Mouse (Mus musculus): ENCODE data around the gene Fn1.

Gene Fn1

DNA sequence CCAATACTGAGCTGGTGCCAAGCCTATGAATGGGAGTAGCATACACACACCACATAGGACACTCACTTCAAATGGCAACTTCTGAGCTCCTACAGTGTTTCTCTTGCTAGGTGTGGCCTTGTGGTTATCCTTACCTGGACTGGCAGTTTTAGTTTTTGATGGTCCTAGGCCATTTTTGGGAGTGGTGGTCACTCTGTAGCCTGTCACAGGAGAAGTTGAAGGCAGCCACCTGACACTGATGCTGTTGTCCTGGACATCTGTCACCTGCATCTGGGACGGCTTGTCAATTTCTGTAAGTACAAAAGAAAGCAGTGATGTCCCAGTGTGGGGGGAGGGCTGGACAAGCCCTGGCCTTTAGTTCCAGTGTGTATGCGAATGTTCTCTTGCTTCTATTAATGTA is 47.2 kb downstream of the Fn1 start:
- no peak for DNase-seq (ENCODE audit: inconsistent ontology term)

DNA sequence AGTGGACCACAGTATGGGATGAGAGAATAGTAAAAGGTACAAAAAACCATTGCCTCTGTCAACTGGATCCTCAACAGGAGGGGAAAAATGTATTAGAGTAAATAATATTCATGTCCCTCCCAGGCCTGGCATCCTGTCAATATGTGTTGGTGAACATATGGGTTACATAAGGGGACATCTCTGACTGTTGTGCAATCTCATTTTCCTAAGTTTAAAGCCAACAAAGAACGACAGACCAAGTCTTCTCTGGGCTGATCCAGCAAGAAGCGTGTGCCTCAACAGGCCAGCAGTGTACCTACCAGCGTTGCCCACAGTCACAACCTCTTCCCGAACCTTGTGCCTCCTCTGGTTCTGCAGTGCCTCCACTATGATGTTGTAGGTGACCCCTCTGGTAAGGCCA is 57.6 kb downstream of the Fn1 start:
- DNase-seq (ENCODE audit: inconsistent ontology term) = no peak

- no peak for DNase-seq (ENCODE audit: inconsistent ontology term)
Observed at GRCm38 (mm10) chr1:71594268-71594667, 58.7 kb downstream of the Fn1 start.

GRCm38 (mm10) chr1:71593184-71593583 is 59.8 kb downstream of the Fn1 start:
- DNase-seq (ENCODE audit: inconsistent ontology term) = no peak

- DNase-seq (ENCODE audit: inconsistent ontology term) = no peak
Observed at GRCm38 (mm10) chr1:71590038-71590437, 63.0 kb downstream of the Fn1 start.

DNA sequence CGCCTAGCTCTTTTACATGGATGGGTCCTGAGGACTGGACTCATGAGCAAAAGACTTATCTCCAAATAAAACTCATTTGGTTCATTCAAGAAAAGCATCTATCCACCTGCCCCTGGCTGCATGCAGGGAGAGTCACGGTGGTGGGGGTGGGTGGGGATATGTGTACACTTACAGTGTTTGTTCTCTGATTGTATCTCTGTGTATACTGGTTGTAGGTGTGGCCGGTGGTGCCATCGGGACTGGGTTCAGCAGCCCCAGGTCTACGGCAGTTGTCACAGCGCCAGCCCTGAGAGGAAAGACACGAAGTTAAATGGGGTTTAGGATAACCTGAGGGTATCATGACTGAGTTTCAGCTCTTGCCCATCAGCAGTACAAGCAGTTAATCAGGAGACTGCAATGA is 66.3 kb downstream of the Fn1 start:
- DNase-seq (ENCODE audit: inconsistent ontology term) = no peak

DNA sequence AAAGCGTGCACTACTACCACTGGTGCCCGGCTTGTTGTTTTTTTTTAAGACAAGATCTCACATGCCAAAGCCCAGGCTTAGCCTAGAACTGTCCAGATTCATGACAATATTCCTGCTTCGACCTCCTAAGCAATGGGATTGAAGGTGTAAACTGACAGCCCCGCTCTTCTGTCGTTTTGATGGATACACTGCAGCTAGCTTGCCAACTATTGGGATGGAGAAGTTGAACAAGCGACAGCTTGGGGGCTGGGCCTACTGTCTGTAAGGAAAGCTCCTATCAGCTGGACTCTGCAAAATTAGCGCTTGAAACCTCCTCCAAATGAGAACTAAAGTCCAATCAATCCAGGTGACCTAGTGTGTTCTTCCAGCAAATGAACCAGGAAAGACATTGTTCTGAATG is 69.1 kb downstream of the Fn1 start:
- DNase-seq (ENCODE audit: inconsistent ontology term) = no peak

DNA sequence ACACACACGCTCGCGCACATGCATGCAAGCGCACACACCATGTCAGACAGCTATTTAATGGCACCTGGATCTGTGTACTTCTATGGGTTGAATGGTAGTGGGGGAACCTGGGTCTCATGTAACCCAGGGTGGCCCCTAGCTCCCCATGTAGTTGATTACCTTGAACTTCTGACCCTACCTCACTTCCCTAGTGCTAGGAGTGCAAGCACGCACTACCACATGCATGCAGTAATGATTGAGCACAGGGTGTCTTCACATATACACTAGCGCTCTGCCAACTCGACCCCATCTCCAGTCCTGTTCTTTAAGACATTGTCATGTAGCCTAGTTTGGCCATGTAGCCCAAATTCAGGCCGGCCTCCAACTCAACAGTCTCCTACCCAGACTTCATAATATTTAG is 69.7 kb downstream of the Fn1 start:
- no peak for DNase-seq (ENCODE audit: inconsistent ontology term)

DNA sequence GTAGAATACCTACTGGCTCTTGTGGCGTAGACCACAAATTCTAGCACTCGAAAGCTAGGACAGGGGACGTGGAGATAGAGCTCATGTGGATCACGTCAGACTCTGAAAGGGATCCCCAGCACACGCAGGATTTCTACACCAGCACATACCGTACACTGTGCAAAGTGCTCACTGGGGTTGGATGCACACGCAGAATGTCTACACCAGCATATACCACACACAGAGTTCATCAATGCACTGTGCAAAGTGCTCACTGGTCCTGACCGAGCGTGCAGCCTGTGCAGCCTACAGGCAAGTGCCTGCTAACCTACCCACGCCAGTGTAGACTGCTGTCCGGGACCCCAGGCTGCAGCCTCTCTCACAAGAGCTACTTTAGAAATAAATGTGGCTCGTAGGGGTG is 72.6 kb downstream of the Fn1 start:
- DNase-seq (ENCODE audit: inconsistent ontology term) = no peak

DNA sequence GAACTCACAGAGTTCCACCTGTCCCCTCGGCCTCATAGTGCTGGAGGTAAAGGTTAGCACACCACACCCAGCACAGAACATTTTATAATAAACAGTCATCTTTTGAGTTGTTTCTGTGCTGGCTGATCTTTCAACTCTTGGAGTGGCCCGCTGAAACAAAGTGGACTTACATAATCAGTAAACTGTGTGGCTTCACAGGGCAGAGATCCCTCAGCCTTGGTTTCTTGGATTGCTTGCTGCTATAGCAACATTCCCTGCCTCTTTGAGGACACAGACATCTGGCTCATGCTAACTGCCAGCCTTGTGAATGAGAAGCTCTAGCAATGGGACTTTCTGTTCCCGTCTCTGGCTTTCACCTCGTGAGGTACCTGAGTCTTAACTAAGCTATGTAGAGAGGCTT is 73.5 kb downstream of the Fn1 start:
- DNase-seq (ENCODE audit: inconsistent ontology term) = peak; percentile 16

- no peak for DNase-seq (ENCODE audit: inconsistent ontology term)
Observed at GRCm38 (mm10) chr1:71576837-71577236, 76.2 kb downstream of the Fn1 start.

GRCm38 (mm10) chr1:71575987-71576386 is 77.0 kb downstream of the Fn1 start:
- DNase-seq (ENCODE audit: inconsistent ontology term) = no peak

- DNase-seq (ENCODE audit: inconsistent ontology term) = no peak
Observed at GRCm38 (mm10) chr1:71570116-71570515, 82.9 kb downstream of the Fn1 start.

DNA sequence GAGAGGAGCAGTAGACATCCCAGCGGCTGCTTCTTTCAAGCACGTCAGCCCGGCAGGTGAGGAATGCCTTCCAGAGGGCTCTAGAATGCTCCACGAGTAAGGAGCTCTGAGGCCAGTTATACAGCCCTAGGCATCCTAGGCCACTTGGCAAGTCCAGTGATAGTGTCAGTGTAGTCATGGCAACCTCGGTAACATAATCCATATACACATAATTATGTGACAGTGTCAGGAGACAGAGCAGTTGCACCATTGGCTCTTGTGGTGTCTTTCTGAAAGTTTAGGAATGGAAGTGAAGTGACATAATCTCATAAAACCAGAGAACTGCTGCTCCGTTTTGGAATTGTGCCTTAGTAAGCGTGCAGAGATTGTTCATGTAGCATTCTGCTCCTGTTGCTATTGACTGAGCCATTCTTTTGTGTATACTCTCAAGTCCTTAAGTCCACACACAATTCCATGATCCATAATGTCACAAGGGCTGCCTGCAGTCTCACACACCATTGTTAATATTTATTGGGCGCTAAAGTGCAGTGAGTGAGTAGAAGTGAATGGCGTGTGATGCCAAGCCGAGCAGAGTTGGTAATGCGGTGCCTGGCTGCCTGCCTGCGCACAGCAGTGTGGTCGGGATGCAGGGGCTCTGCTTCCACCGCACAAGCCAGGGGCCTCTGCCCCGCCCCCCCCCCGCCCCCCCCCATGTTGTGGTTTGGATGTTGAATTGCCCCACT is 85.0 kb downstream of the Fn1 start:
- no peak for DNase-seq (ENCODE audit: inconsistent ontology term)

DNA sequence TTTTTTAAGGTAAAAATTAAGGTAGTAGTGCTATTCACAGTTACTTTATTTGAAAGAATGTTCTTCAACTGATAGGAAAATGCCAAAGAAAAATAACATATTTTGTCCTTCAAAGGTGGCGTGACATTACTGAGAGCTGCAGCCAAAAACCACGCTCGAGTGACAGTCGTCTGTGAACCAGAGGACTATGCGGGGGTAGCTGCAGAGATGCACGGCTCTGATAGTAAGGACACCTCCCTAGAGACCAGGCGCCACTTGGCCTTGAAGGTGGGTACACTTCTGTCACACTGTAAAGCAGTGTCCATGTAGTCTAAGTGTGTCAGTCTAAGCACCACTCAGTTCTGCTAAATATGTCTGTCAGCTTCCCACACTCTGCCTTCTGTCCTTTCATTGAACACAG is 88.7 kb downstream of the Fn1 start:
- DNase-seq (ENCODE audit: inconsistent ontology term) = no peak

GRCm38 (mm10) chr1:71560626-71561025 is 92.4 kb downstream of the Fn1 start:
- no peak for DNase-seq (ENCODE audit: inconsistent ontology term)

DNA sequence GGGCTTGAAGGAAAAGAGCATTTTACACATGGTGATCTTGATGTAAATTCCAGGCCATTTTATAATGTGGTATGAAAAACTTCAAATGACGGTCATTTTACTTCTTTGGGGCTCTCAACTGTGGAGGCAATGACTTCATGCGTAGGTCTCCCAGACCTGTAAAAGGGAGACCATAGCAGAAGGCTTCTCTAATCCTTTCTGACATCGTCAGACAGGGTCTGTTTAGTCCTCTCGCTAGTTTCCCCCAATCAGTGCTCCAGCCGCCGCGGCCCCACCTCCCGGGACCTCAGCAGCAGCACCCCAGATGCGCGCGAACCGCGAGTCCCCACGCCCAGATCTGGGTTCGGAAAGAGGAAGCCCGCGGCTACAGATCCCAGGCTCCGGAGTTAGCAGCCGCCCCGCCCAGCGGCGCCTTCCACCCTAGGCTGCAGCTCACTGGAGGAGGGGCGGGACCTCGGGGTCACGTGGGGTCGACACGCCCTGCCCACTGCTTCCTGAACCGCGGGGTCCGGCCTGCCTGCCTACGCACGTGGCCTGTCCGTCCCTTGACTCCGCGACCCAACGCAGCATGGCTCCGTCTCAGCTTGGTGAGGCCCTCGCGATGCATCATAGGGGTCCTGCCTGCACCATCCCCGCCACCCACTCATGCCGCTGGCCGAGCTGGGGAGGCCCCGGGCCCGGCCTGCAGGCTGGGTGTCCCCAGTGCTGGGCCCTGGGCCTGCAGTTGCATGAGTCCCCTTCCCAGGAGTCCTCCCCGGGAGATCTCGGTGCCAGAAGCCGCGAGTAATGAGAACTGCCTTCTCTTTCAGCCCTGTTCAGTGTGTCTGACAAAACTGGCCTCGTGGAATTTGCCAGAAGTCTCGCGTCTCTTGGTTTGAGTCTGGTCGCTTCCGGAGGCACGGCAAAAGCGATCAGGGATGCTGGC is 96.0 kb downstream of the Fn1 start, which contains the start of gene Atic:
TSS of gene Atic (plus strand) at position 463 of the 925 bp plus-strand sequence.
- peak; percentile 98 for DNase-seq (ENCODE audit: inconsistent ontology term)

- no peak for DNase-seq (ENCODE audit: inconsistent ontology term)
Observed at GRCm38 (mm10) chr1:71550626-71551195, 102.3 kb downstream of the Fn1 start.

- DNase-seq (ENCODE audit: inconsistent ontology term) = peak; percentile 69
Observed at GRCm38 (mm10) chr1:71540437-71540836, 112.6 kb downstream of the Fn1 start.

DNA sequence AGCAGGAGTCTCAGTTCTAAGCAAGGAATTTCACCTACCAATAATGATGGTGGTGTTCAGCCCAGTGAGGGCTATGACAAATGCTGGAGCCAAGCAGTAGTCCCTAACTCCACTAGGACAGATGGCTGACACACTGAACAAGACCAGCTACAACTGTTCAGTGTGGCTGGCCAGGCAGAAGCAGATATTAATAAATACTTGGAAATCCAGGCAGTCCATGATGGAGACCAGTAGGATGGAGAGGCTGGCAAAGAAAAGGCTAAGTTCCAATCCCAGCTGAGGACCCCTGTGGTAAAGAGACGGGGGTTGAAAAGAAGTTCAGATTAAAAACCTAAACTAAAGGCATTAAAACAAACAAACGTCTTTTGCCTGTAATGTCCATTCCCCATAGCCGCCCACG is 113.4 kb downstream of the Fn1 start:
- no peak for DNase-seq (ENCODE audit: inconsistent ontology term)

Data from Muller cell, postnatal 12 days (primary cell).